Mouse (Mus musculus) liver, postnatal 0 days (tissue): Measurements from ENCODE around the gene Stk11ip. TPM values are rescaled to one million over a fixed set of nuclear protein-coding genes. Genes with fewer than 3 reads are reported as not detected.
A peak's percentile ranks its signal among the peaks of the same experiment; 100 is the strongest.

ENCODE experiments used
- ATAC-seq: fragments of 200-750 bp; cut with Nextera tagmentation; 2 replicates; pipeline ENCODE4 v1.8.0; 2017; ENCODE audit warnings: mild to moderate bottlenecking, moderate library complexity
- DNase-seq: peaks from one replicate; pipeline ENCODE4 v3.0.0-alpha.2; 2016
- H3K27ac ChIP-seq: fragments of 300-500 bp; sonication (generic); 2 replicates; pipeline ENCODE4 v1.5.1; 2014; ENCODE audit warnings: antibody characterized with exemption, moderate library complexity, mild to moderate bottlenecking, low read depth
- H3K27me3 ChIP-seq: fragments of 300-500 bp; sonication (generic); 2 replicates; pipeline ENCODE4 v1.6.1; 2014; ENCODE audit warnings: low read length, control low read depth, mixed read lengths; ENCODE audit not compliant: insufficient read depth
- H3K36me3 ChIP-seq: fragments of 300-500 bp; sonication (generic); replicated peaks from 2 replicates; pipeline ENCODE4 v1.6.1; 2014; ENCODE audit warnings: mild to moderate bottlenecking, control low read depth, low read length, moderate library complexity, mixed read lengths; ENCODE audit not compliant: insufficient read depth
- H3K4me1 ChIP-seq: fragments of 300-500 bp; sonication (generic); 2 replicates; pipeline ENCODE4 v1.6.1; 2014; ENCODE audit warnings: antibody characterized with exemption, mild to moderate bottlenecking, control low read depth; ENCODE audit not compliant: insufficient read depth
- H3K4me2 ChIP-seq: fragments of 300-500 bp; sonication (generic); 2 replicates; pipeline ENCODE4 v1.6.1; 2014; ENCODE audit warnings: low read depth, mild to moderate bottlenecking, low read length, moderate library complexity, mixed read lengths
- H3K4me3 ChIP-seq: fragments of 300-500 bp; sonication (generic); 2 replicates; pipeline ENCODE4 v1.5.1; 2014; ENCODE audit warnings: low read depth, low read length
- H3K9ac ChIP-seq: fragments of 300-500 bp; sonication (generic); replicated peaks from 2 replicates; pipeline ENCODE4 v1.6.1; 2014; ENCODE audit warnings: mild to moderate bottlenecking, moderate library complexity
- H3K9me3 ChIP-seq: fragments of 300-500 bp; sonication (generic); 2 replicates; pipeline ENCODE4 v1.6.1; 2016; ENCODE audit warnings: mild to moderate bottlenecking, control low read depth, low read length, mixed read lengths
- CTCF ChIP-seq: sonication (generic); IDR thresholded peaks from 2 replicates; pipeline ENCODE4 v1.5.1; 2016; ENCODE audit warnings: antibody characterized with exemption, low read depth
- EP300 ChIP-seq: IDR thresholded peaks from 2 replicates; pipeline ENCODE4 v1.6.1; 2016; ENCODE audit warnings: antibody characterized with exemption, low read depth, mild to moderate bottlenecking
- WGBS: fragments of 180-500 bp; shearing (Covaris S2); extraction: QIAGEN DNeasy Blood & Tissue Kit; methylation state at CpG from one replicate; pipeline ENCODE4 v1.1.7; 2014; ENCODE audit not compliant: insufficient replicate concordance; 5-methylcytosine and 5-hydroxymethylcytosine counted together
- polyA plus RNA-seq: library from polyadenylated mRNA; unstranded; fragments of >200 nt; fragmentation: Nextera tagmentation; extraction: Ambion mirVana; gene quantifications from 2 replicates; pipeline ENCODE4 v1.2.1, GENCODE M21; 2015

The Stk11ip gene
- polyA plus RNA-seq, 1 experiment from 2014 or later: 3.3 TPM

GRCm38 (mm10) chr1:75487405-75488161 lies 33.7 kb upstream of the Stk11ip start:
- no peaks in the 10 kb centered on the region for H3K4me1 ChIP-seq
- H3K27me3 ChIP-seq: peaks cover 63% of the 10 kb centered on the region
- peak overlapping the region; percentile 41 for H3K4me3 ChIP-seq
- TF ChIP-seq EP300 (no peak), CTCF (no peak)
- H3K27ac ChIP-seq: no peak overlapping the region
- 8% methylated on average over 62 of the region's 62 CpGs for WGBS
- no peaks in the 10 kb centered on the region for H3K36me3 ChIP-seq
- peak overlapping the region; percentile 70 for H3K4me2 ChIP-seq
- H3K9me3 ChIP-seq: no peaks in the 10 kb centered on the region
- ATAC-seq: peak; percentile 77
- peak; percentile 66 for DNase-seq
- no peak overlapping the region for H3K9ac ChIP-seq

- Histone ChIP-seq H3K27ac (no peak overlapping the region), H3K27me3 (peaks cover 35% of the 10 kb centered on the region), H3K36me3 (no peaks in the 10 kb centered on the region), H3K4me3 (no peak overlapping the region), H3K4me1 (no peaks in the 10 kb centered on the region), H3K9ac (no peak overlapping the region), H3K9me3 (no peaks in the 10 kb centered on the region), H3K4me2 (no peak overlapping the region)
- no peak for TF ChIP-seq CTCF
- TF ChIP-seq EP300: no peak
- WGBS: 87% methylated on average over 34 of the region's 34 CpGs
- ATAC-seq: no peak
- no peak for DNase-seq
Observed at GRCm38 (mm10) chr1:75490785-75491551, 30.4 kb upstream of the Stk11ip start.

- DNase-seq (no peak), ATAC-seq (no peak)
- whole genome bisulfite sequencing: 63% methylated on average over 24 of the region's 24 CpGs
- Histone ChIP-seq H3K4me2 (no peak overlapping the region), H3K4me1 (no peaks in the 10 kb centered on the region), H3K9me3 (no peaks in the 10 kb centered on the region), H3K27ac (no peak overlapping the region), H3K4me3 (no peak overlapping the region), H3K36me3 (no peaks in the 10 kb centered on the region), H3K9ac (no peak overlapping the region), H3K27me3 (peaks cover 18% of the 10 kb centered on the region)
- no peak for TF ChIP-seq CTCF
Observed at GRCm38 (mm10) chr1:75492579-75493170, 28.7 kb upstream of the Stk11ip start.

- DNase-seq (no peak), ATAC-seq (0 out of 2 replicates have a peak, but pooled peaks have one; percentile 35)
- no peak for TF ChIP-seq EP300
- peak; percentile 70 for TF ChIP-seq CTCF
- Histone ChIP-seq H3K4me1 (no peaks in the 10 kb centered on the region), H3K27ac (no peak overlapping the region), H3K27me3 (no peaks in the 10 kb centered on the region), H3K4me2 (no peak overlapping the region), H3K4me3 (no peak overlapping the region), H3K36me3 (no peaks in the 10 kb centered on the region), H3K9me3 (no peaks in the 10 kb centered on the region), H3K9ac (no peak overlapping the region)
- WGBS: 67% methylated on average over 12 of the region's 12 CpGs
Observed at GRCm38 (mm10) chr1:75494878-75495548, 26.3 kb upstream of the Stk11ip start.

GRCm38 (mm10) chr1:75498897-75499296 lies 22.4 kb upstream of the Stk11ip start:
- DNase-seq (no peak), ATAC-seq (no peak)
- TF ChIP-seq CTCF (no peak), EP300 (no peak)
- Histone ChIP-seq H3K36me3 (no peaks in the 10 kb centered on the region), H3K4me2 (no peak overlapping the region), H3K9ac (no peak overlapping the region), H3K9me3 (no peaks in the 10 kb centered on the region), H3K4me1 (no peaks in the 10 kb centered on the region), H3K27ac (no peak overlapping the region), H3K4me3 (no peak overlapping the region), H3K27me3 (peaks cover 7% of the 10 kb centered on the region; the same call in 1 of the 2 replicates)
- WGBS: 73% methylated on average over 4 of the region's 4 CpGs
